Mouse (Mus musculus) retina, adult 2 months (tissue): ENCODE results near the gene Slc7a14.
"Not testable (repeated sequence)": the region's sequence is repeated elsewhere in the genome, so short reads cannot be mapped to it uniquely, and the experiment has no call there.

Experiments used
- DNase-seq: peaks from one replicate; pipeline ENCODE4 v3.0.0-alpha.2; 2012; ENCODE audit warnings: low read depth, low spot score

Gene Slc7a14

GRCm38 (mm10) chr3:31309934-31310787, at the start of gene Slc7a14:
Slc7a14 (minus strand) TSS chr3:31310378.
- DNase-seq, result no peak

- DNase-seq, result no peak
Measured at GRCm38 (mm10) chr3:31346540-31346939, 36.4 kb upstream of the Slc7a14 start.

- no peak for DNase-seq
Measured at GRCm38 (mm10) chr3:31345766-31346165, 35.6 kb upstream of the Slc7a14 start.

- DNase-seq, result no peak
Measured at GRCm38 (mm10) chr3:31339236-31339635, 29.1 kb upstream of the Slc7a14 start.

GRCm38 (mm10) chr3:31328237-31328836, 18.2 kb upstream of the Slc7a14 start:
- DNase-seq, result no peak

GRCm38 (mm10) chr3:31327791-31328190, 17.6 kb upstream of the Slc7a14 start:
- DNase-seq, result no peak

- DNase-seq, result no peak
Measured at GRCm38 (mm10) chr3:31324231-31324654, 14.1 kb upstream of the Slc7a14 start.

- no peak for DNase-seq
Measured at GRCm38 (mm10) chr3:31309371-31309933, 726 bp downstream of the Slc7a14 start.

- no peak for DNase-seq
Measured at GRCm38 (mm10) chr3:31308906-31309305, 1.3 kb downstream of the Slc7a14 start.

GRCm38 (mm10) chr3:31307936-31308335, 2.2 kb downstream of the Slc7a14 start:
- DNase-seq, result no peak

- DNase-seq, result no peak
Measured at GRCm38 (mm10) chr3:31291673-31292602, 18.2 kb downstream of the Slc7a14 start.

GRCm38 (mm10) chr3:31287421-31287948, 22.7 kb downstream of the Slc7a14 start:
- DNase-seq, result no peak

- DNase-seq, result no peak
Measured at GRCm38 (mm10) chr3:31281116-31281515, 29.1 kb downstream of the Slc7a14 start.

- DNase-seq, result no peak
Measured at GRCm38 (mm10) chr3:31274875-31275274, 35.3 kb downstream of the Slc7a14 start.

- DNase-seq, result not testable (repeated sequence)
Measured at GRCm38 (mm10) chr3:31273247-31273646, 36.9 kb downstream of the Slc7a14 start.

- no peak for DNase-seq
Measured at GRCm38 (mm10) chr3:31272635-31273034, 37.5 kb downstream of the Slc7a14 start.

GRCm38 (mm10) chr3:31269551-31270317, 40.4 kb downstream of the Slc7a14 start:
- no peak for DNase-seq

GRCm38 (mm10) chr3:31267921-31268320, 42.3 kb downstream of the Slc7a14 start:
- no peak for DNase-seq

GRCm38 (mm10) chr3:31266941-31267340, 43.2 kb downstream of the Slc7a14 start:
- DNase-seq, result no peak

GRCm38 (mm10) chr3:31263535-31263934, 46.6 kb downstream of the Slc7a14 start:
- no peak for DNase-seq
